Mouse (Mus musculus): ENCODE results near the gene Cst6. TPM values are rescaled to one million over a fixed set of nuclear protein-coding genes. Genes with fewer than 3 reads are reported as not detected.

The Cst6 gene
- polyA plus RNA-seq, 1 experiment from 2014 or later, result 1.8 TPM

DNA sequence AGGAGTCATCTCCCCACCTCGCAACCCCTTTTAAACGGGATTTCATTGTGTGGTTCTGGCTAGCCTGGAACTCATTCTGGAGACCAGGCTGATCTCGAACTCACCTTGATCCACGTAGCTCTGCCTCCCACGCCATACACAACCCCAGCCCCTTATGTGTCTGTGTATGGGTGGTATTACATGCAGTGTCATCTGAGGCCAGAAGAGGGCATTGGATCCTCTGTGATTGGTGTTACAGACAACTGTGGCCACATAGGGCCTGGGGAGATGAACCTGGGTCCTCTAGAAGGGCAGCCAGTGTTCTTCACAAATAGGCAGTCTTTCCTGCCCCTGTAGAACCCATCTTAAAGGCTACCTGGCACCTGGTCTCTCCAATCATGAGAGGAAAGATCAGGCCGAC, 43.1 kb downstream of the Cst6 start:
- Histone ChIP-seq H3K4me3 (ENCODE audit: low read depth, low read length) (no peak overlapping the region), H3K27me3 (replicated peaks; ENCODE audit: control insufficient read depth, insufficient read depth, low read length) (0 out of 2 replicates have a peak, but pooled peaks cover 3% of the 10 kb centered on the region), H3K9ac (ENCODE audit: low read length) (no peak overlapping the region), H3K4me1 (replicated peaks; ENCODE audit: control insufficient read depth, insufficient read depth, low read length) (no peaks in the 10 kb centered on the region), H3K9me3 (ENCODE audit: control insufficient read depth, low read length) (no peaks in the 10 kb centered on the region), H3K27ac (ENCODE audit: low read depth) (no peak overlapping the region), H3K4me2 (ENCODE audit: low read length) (no peak overlapping the region), H3K36me3 (ENCODE audit: control insufficient read depth, insufficient read depth, low read length) (no peaks in the 10 kb centered on the region)
- no peak for ATAC-seq (replicated peaks; ENCODE audit: low FRiP score, low TSS enrichment, low read depth)
- DNase-seq (ENCODE audit: low spot score), result no peak
- WGBS, result 81% methylated on average over 6 of the region's 6 CpGs

DNA sequence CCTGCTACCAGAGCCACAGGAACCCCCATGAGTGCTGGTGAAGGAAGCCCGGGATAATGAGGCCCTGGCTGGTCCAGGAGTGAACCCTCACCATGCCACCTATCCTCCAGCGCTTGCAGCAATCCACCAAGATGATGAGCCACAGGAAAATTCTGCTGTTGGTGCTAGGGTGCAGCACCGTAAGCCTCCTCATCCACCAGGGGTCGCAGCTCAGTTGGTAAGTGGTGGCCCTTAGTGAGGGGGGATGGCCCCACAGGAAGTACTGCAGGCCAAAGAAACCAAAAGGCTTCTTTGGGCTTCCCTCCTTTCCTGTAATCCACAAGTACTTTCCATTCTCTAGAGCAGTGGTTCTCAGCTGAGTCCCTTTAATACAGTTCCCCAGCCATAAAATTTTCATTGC, 46.9 kb downstream of the Cst6 start:
- Histone ChIP-seq H3K27me3 (replicated peaks; ENCODE audit: control insufficient read depth, insufficient read depth, low read length) (0 out of 2 replicates have a peak, but pooled peaks cover 3% of the 10 kb centered on the region), H3K36me3 (ENCODE audit: control insufficient read depth, insufficient read depth, low read length) (no peaks in the 10 kb centered on the region), H3K9me3 (ENCODE audit: control insufficient read depth, low read length) (no peaks in the 10 kb centered on the region), H3K4me1 (replicated peaks; ENCODE audit: control insufficient read depth, insufficient read depth, low read length) (no peaks in the 10 kb centered on the region), H3K4me2 (ENCODE audit: low read length) (no peak overlapping the region), H3K9ac (ENCODE audit: low read length) (no peak overlapping the region), H3K27ac (ENCODE audit: low read depth) (no peak overlapping the region), H3K4me3 (ENCODE audit: low read depth, low read length) (no peak overlapping the region)
- 19% methylated on average over 4 of the region's 4 CpGs for WGBS
- DNase-seq (ENCODE audit: low spot score) (peak; percentile 69), ATAC-seq (replicated peaks; ENCODE audit: low FRiP score, low TSS enrichment, low read depth) (no peak)

DNA sequence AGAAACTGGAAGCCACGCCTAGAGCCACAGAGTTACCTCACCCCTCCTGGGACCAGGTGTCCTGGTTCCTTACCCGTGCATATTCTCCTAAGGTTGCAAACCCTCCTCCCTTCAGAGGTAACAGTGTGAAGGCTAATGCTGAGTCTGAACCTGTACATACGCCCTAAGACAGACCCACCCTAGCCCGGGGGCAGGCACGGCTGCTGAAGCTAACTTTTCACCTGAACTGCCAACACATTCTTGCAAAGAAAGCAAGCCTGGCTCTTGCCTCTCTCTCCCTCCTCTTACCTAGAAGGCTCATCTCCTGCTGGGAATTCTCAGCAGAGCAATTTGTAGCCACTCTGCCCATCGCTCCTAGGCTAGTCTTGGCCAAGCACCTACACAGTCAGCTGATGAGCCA, 48.8 kb downstream of the Cst6 start:
- Histone ChIP-seq H3K4me1 (replicated peaks; ENCODE audit: control insufficient read depth, insufficient read depth, low read length) (0 out of 2 replicates have a peak, but pooled peaks cover 8% of the 10 kb centered on the region), H3K9ac (ENCODE audit: low read length) (no peak overlapping the region), H3K27me3 (replicated peaks; ENCODE audit: control insufficient read depth, insufficient read depth, low read length) (no peaks in the 10 kb centered on the region), H3K27ac (ENCODE audit: low read depth) (no peak overlapping the region), H3K4me3 (ENCODE audit: low read depth, low read length) (no peak overlapping the region), H3K4me2 (ENCODE audit: low read length) (no peak overlapping the region), H3K36me3 (ENCODE audit: control insufficient read depth, insufficient read depth, low read length) (no peaks in the 10 kb centered on the region), H3K9me3 (ENCODE audit: control insufficient read depth, low read length) (no peaks in the 10 kb centered on the region)
- no peak for ATAC-seq (replicated peaks; ENCODE audit: low FRiP score, low TSS enrichment, low read depth)
- no peak for DNase-seq (ENCODE audit: low spot score)
- WGBS, result 76% methylated on average over 6 of the region's 6 CpGs

DNA sequence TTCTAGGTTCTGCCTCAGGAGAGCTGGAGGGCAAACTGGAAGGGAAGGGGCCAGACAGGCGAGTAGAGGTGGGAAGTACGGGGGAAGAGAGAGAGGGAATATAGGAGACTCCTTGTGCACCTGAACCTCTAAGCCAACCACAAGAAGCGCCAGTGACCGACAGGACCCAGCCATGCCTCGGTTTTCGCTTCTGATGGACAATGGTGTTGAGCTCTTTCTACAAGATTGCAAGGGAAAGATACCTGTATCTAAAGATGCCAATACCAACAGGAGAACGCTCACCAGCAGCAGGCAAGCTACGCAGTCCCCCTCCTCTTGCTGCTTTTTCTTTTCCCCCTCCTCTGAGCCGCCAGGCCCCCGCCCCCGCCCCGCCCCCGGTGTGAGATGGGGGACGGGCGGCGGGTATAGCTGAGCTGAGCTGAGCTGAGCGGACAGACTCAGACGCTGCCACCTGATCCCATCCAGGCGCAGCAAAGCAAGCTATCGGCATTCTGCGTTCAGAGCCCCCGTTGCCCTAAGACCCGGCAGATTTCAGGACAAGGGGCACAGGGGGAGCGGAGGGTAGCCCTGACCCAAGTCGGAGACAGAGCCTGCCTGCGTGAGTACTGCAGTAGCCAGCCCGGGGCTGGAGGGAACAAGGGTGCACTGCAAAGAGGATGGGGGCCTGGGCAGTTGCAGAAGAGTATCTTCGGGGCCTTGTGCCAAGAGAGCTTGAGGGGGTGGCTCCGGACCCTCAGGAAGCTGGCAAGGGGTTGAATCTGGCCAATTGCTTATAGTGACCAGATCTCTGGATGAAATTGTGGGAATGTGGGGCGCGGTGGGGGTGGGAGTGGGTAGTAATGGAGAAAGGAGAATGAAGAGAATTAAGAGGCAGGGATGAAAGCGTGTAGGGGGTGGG, 51.2 kb downstream of the Cst6 start, which contains the start of gene Gal3st3:
TSS of gene Gal3st3 (plus strand) at position 429 of the 898 bp plus-strand sequence.
- H3K4me2 ChIP-seq (ENCODE audit: low read length), result peak within 1 kb of the TSS; percentile 62
- 8% methylated on average over 32 of the region's 32 CpGs for whole genome bisulfite sequencing

DNA sequence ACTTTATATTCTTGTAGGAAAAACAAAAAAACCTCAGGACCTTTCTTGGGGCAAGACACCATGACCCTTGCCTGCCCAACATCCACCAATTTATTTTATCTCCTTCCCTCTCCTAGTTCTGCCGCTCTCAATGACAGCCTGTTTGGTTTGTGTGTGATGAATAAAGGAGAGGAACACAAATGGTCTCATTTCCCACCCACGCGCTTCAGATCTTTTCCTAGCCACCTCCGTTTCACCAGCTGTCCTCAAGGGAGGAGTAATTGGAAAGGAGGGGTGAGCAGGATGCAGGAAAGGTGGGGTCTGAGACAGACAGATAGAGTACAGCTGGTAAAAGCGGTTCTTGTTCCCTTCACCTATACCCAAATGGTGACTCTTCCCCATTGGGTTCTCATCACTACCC, 52.7 kb downstream of the Cst6 start:
- DNase-seq (ENCODE audit: low spot score) (no peak), ATAC-seq (replicated peaks; ENCODE audit: low FRiP score, low TSS enrichment, low read depth) (no peak)
- H3K4me1 ChIP-seq (replicated peaks; ENCODE audit: control insufficient read depth, insufficient read depth, low read length), result peaks cover 17% of the 10 kb centered on the region
- H3K27ac ChIP-seq (ENCODE audit: low read depth), result no peak overlapping the region
- H3K27me3 ChIP-seq (replicated peaks; ENCODE audit: control insufficient read depth, insufficient read depth, low read length), result no peaks in the 10 kb centered on the region
- H3K4me3 ChIP-seq (ENCODE audit: low read depth, low read length), result no peak overlapping the region
- no peaks in the 10 kb centered on the region for H3K9me3 ChIP-seq (ENCODE audit: control insufficient read depth, low read length)
- H3K9ac ChIP-seq (ENCODE audit: low read length), result no peak overlapping the region
- 34% methylated on average over 5 of the region's 5 CpGs for WGBS
- H3K4me2 ChIP-seq (ENCODE audit: low read length), result no peak overlapping the region
- peaks cover 24% of the 10 kb centered on the region for H3K36me3 ChIP-seq (ENCODE audit: control insufficient read depth, insufficient read depth, low read length)

More for the DNA sequence above, 51.2 kb downstream of the Cst6 start, which contains the start of gene Gal3st3:
- peaks cover 17% of the 10 kb centered on the region for H3K4me1 ChIP-seq (replicated peaks; ENCODE audit: control insufficient read depth, insufficient read depth, low read length)
- no peaks in the 10 kb centered on the region for H3K27me3 ChIP-seq (replicated peaks; ENCODE audit: control insufficient read depth, insufficient read depth, low read length)
- peaks cover 11% of the 10 kb centered on the region for H3K36me3 ChIP-seq (ENCODE audit: control insufficient read depth, insufficient read depth, low read length)
- no peaks in the 10 kb centered on the region for H3K9me3 ChIP-seq (ENCODE audit: control insufficient read depth, low read length)
- ATAC-seq (replicated peaks; ENCODE audit: low FRiP score, low TSS enrichment, low read depth) (no peak), DNase-seq (ENCODE audit: low spot score) (peak; percentile 66)
- peak within 1 kb of the TSS; percentile 52 for H3K9ac ChIP-seq (ENCODE audit: low read length)
- peak within 1 kb of the TSS; percentile 38 for H3K4me3 ChIP-seq (ENCODE audit: low read depth, low read length)
- no peak within 1 kb of the TSS for H3K27ac ChIP-seq (ENCODE audit: low read depth)

DNA sequence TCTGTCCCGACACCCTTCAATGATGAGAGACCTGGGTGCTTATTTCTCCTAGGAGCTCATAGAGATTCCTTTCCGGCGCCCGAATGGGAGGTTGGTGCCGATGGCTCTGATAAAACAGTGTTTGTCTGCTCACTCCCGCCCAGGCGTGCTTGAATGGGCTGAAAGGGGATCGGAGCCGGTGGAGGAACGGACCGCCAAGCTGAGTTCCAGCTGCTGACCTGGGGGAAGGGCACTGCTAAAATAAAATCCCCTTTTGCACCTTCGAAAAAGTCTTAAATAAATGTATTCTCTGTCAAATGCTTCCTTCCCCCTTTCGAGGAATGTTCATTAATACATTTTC, 53.7 kb downstream of the Cst6 start:
- Histone ChIP-seq H3K4me1 (replicated peaks; ENCODE audit: control insufficient read depth, insufficient read depth, low read length) (peaks cover 17% of the 10 kb centered on the region), H3K27me3 (replicated peaks; ENCODE audit: control insufficient read depth, insufficient read depth, low read length) (no peaks in the 10 kb centered on the region), H3K9ac (ENCODE audit: low read length) (peak overlapping the region; percentile 58), H3K4me2 (ENCODE audit: low read length) (peak overlapping the region; percentile 64), H3K9me3 (ENCODE audit: control insufficient read depth, low read length) (no peaks in the 10 kb centered on the region), H3K4me3 (ENCODE audit: low read depth, low read length) (peak overlapping the region; percentile 78), H3K36me3 (ENCODE audit: control insufficient read depth, insufficient read depth, low read length) (peaks cover 31% of the 10 kb centered on the region), H3K27ac (ENCODE audit: low read depth) (peak overlapping the region; percentile 84)
- WGBS, result 7% methylated on average over 13 of the region's 13 CpGs
- ATAC-seq (replicated peaks; ENCODE audit: low FRiP score, low TSS enrichment, low read depth), result peak; percentile 20; the same call in 1 of the 2 replicates
- DNase-seq (ENCODE audit: low spot score), result no peak

DNA sequence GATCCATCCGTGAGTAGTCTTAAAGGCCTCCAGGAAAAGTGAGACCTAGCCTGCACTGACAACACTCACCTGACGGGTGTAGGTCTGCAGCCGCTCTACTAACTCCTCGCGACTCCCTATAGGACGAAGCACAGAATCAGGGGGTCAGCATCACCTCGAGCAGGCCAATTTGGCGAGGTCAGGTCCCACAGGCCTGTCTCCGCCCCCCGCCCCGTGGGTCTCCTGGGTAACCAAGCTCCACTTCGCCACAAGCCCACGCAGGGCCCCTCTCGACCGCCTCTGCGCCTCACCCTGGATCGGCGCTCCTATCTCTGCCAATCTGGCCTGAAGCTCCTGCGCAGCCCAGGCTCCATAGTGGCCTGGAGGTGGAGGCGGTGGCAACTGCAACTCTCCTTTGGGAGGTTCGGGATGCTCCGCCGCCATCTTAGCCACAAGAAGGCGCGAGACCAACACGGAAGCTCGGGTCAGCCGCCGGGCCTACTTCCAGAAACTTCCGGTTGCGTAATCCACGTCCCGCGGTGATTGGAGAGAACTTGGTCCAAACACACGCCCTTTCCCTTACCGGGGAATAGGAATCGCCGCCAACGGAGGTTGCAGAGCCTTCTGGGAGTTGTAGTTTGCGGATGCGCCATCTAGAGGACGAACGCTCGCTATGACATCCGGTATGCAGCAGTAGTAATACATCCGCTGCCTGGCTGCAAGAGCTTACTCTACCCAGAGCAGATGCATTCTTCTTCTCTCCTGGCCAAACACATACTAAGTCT, 54.2 kb downstream of the Cst6 start, which contains the start of gene Sf3b2:
TSS of gene Sf3b2 (minus strand) at position 484 of the 764 bp plus-strand sequence.
- H3K4me1 ChIP-seq (replicated peaks; ENCODE audit: control insufficient read depth, insufficient read depth, low read length), result peaks cover 17% of the 10 kb centered on the region
- DNase-seq (ENCODE audit: low spot score) (peak; percentile 94), ATAC-seq (replicated peaks; ENCODE audit: low FRiP score, low TSS enrichment, low read depth) (peak; percentile 95)
- H3K4me2 ChIP-seq (ENCODE audit: low read length), result peak within 1 kb of the TSS; percentile 64
- H3K9me3 ChIP-seq (ENCODE audit: control insufficient read depth, low read length), result no peaks in the 10 kb centered on the region
- H3K9ac ChIP-seq (ENCODE audit: low read length), result peak within 1 kb of the TSS; percentile 61
- under 1% methylated on average over 46 of the region's 46 CpGs for WGBS
- peak within 1 kb of the TSS; percentile 84 for H3K27ac ChIP-seq (ENCODE audit: low read depth)
- H3K27me3 ChIP-seq (replicated peaks; ENCODE audit: control insufficient read depth, insufficient read depth, low read length), result no peaks in the 10 kb centered on the region
- peak within 1 kb of the TSS; percentile 78 for H3K4me3 ChIP-seq (ENCODE audit: low read depth, low read length)
- peaks cover 37% of the 10 kb centered on the region for H3K36me3 ChIP-seq (ENCODE audit: control insufficient read depth, insufficient read depth, low read length)
